Mouse (Mus musculus): ENCODE measurements around the gene Agl. TPM values are rescaled to one million over a fixed set of nuclear protein-coding genes. Genes with fewer than 3 reads are reported as not detected.
"Not testable (repeated sequence)": the region's sequence is repeated elsewhere in the genome, so short reads cannot be mapped to it uniquely, and the experiment has no call there.

The Agl gene
- polyA plus RNA-seq, 1 experiment from 2014 or later: 12.8 TPM

DNA sequence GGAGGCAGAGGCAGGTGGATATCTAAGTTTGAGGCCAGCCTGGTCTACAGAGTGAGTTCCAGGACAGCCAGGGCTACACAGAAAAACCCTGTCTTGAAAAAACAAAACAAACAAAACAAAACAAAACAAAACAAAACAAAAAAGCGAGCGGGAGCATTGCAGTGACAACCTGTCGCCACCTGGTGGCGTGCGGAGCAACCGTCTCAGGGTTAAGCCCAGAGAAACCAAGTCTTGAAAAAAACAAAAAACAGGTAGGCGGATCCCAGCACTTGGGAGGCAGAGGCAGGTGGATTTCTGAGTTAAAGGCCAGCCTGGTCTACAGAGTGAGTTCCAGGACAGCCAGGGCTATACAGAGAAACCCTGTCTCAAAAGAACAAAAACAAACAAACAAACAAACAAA is 41.0 kb downstream of the Agl start:
- peak; percentile 40; the same call in 1 of the 2 replicates for TF ChIP-seq CTCF (IDR thresholded peaks at IDR 0.05; ENCODE audit: low read depth)
- ATAC-seq (replicated peaks; ENCODE audit: low FRiP score, low read depth); DNase-seq (ENCODE audit: low spot score); H3K9ac ChIP-seq (ENCODE audit: low read depth, low read length); H3K4me1 ChIP-seq (replicated peaks; ENCODE audit: insufficient read depth, low read length); H3K27me3 ChIP-seq (ENCODE audit: insufficient read depth, low read length); H3K4me2 ChIP-seq (ENCODE audit: low read length); H3K27ac ChIP-seq; H3K9me3 ChIP-seq (replicated peaks; ENCODE audit: low read length); H3K4me3 ChIP-seq (replicated peaks; ENCODE audit: low read depth, low read length): not testable (repeated sequence)
- WGBS: 91% methylated on average over 7 of the region's 7 CpGs
- H3K36me3 ChIP-seq (ENCODE audit: insufficient read depth, low read length): peaks cover 31% of the 10 kb centered on the region

DNA sequence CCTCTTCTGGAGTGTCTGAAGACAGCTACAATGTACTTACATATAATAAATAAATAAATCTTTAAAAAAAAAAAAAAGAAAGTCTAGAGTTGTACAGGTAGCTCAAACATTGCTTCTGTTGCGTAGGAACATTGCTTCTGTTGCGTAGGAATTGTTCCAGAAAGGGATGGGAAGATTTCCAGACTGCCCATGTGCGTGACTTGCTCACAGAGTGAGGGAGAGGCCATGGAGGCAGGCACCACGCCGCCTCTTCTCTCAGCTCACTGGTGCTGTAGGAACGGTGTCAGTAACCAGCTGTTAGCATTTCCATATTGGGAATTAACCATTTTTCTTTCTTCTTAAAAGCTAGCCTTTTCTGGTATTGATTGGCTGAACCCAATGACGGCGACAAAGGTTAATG is 55.1 kb downstream of the Agl start:
- DNase-seq (ENCODE audit: low spot score) (no peak), ATAC-seq (replicated peaks; ENCODE audit: low FRiP score, low read depth) (no peak)
- TF ChIP-seq CTCF (IDR thresholded peaks at IDR 0.05; ENCODE audit: low read depth): no peak
- Histone ChIP-seq H3K4me2 (ENCODE audit: low read length) (no peak overlapping the region), H3K4me1 (replicated peaks; ENCODE audit: insufficient read depth, low read length) (no peaks in the 10 kb centered on the region), H3K27me3 (ENCODE audit: insufficient read depth, low read length) (no peaks in the 10 kb centered on the region), H3K27ac (no peak overlapping the region), H3K4me3 (replicated peaks; ENCODE audit: low read depth, low read length) (no peak overlapping the region), H3K9ac (ENCODE audit: low read depth, low read length) (no peak overlapping the region), H3K36me3 (ENCODE audit: insufficient read depth, low read length) (peaks cover 16% of the 10 kb centered on the region), H3K9me3 (replicated peaks; ENCODE audit: low read length) (no peaks in the 10 kb centered on the region)
- 88% methylated on average over 8 of the region's 8 CpGs for WGBS

DNA sequence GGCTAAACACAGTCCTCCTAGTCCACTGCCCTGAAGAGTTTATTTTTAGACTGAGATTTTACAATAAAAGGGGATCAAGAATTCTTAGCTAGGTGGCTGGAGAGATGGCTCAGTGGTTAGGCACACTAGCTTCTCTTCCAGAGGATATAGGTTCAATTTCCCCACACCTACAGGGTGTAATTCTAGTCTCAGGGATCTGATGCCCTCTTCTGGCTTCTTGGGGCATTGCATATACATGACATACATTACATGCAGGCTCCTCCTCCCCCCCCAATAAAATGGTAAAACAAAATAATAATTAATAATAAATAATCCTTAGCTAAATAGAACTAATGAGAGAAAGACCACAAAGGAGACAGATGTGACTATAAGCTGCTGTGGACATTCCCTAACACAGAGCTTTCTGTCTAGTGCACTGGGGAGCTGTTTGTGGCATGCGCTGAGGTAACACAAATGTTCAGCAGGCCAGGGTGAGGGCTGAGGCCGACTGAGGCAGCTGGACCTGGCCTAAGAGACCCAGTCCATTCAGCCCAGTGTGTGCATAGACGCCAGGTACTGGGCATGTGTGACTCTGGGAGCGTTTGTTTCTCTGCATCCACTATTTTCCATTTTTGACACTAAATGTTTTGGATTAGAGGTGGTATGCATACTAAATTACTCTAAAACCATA is 56.6 kb downstream of the Agl start:
- WGBS: 87% methylated on average over 4 of the region's 4 CpGs
- H3K4me2 ChIP-seq (ENCODE audit: low read length): no peak overlapping the region
- no peaks in the 10 kb centered on the region for H3K9me3 ChIP-seq (replicated peaks; ENCODE audit: low read length)
- H3K4me3 ChIP-seq (replicated peaks; ENCODE audit: low read depth, low read length): no peak overlapping the region
- 0 out of 2 replicates have a peak, but pooled peaks cover 5% of the 10 kb centered on the region for H3K36me3 ChIP-seq (ENCODE audit: insufficient read depth, low read length)
- peak; percentile 76 for TF ChIP-seq CTCF (IDR thresholded peaks at IDR 0.05; ENCODE audit: low read depth)
- H3K27ac ChIP-seq: no peak overlapping the region
- no peaks in the 10 kb centered on the region for H3K4me1 ChIP-seq (replicated peaks; ENCODE audit: insufficient read depth, low read length)
- DNase-seq (ENCODE audit: low spot score) (peak; percentile 44), ATAC-seq (replicated peaks; ENCODE audit: low FRiP score, low read depth) (0 out of 2 replicates have a peak, but pooled peaks have one; percentile 44)
- H3K27me3 ChIP-seq (ENCODE audit: insufficient read depth, low read length): no peaks in the 10 kb centered on the region
- no peak overlapping the region for H3K9ac ChIP-seq (ENCODE audit: low read depth, low read length)

- DNase-seq (ENCODE audit: low spot score) (peak; percentile 48), ATAC-seq (replicated peaks; ENCODE audit: low FRiP score, low read depth) (0 out of 2 replicates have a peak, but pooled peaks have one; percentile 38)
- Histone ChIP-seq H3K4me2 (ENCODE audit: low read length) (no peak overlapping the region), H3K9ac (ENCODE audit: low read depth, low read length) (no peak overlapping the region), H3K27me3 (ENCODE audit: insufficient read depth, low read length) (no peaks in the 10 kb centered on the region), H3K4me1 (replicated peaks; ENCODE audit: insufficient read depth, low read length) (no peaks in the 10 kb centered on the region), H3K27ac (no peak overlapping the region), H3K9me3 (replicated peaks; ENCODE audit: low read length) (no peaks in the 10 kb centered on the region), H3K36me3 (ENCODE audit: insufficient read depth, low read length) (0 out of 2 replicates have a peak, but pooled peaks cover 5% of the 10 kb centered on the region), H3K4me3 (replicated peaks; ENCODE audit: low read depth, low read length) (no peak overlapping the region)
- WGBS: 59% methylated on average over 8 of the region's 8 CpGs
- peak; percentile 81 for TF ChIP-seq CTCF (IDR thresholded peaks at IDR 0.05; ENCODE audit: low read depth)
These were observed 59.4 kb downstream of the Agl start for GRCm38 (mm10) chr3:116748391-116749170.

- not testable (repeated sequence) for H3K27me3 ChIP-seq (ENCODE audit: insufficient read depth, low read length); H3K4me2 ChIP-seq (ENCODE audit: low read length); H3K9ac ChIP-seq (ENCODE audit: low read depth, low read length); H3K4me3 ChIP-seq (replicated peaks; ENCODE audit: low read depth, low read length); H3K36me3 ChIP-seq (ENCODE audit: insufficient read depth, low read length); H3K27ac ChIP-seq; H3K4me1 ChIP-seq (replicated peaks; ENCODE audit: insufficient read depth, low read length); H3K9me3 ChIP-seq (replicated peaks; ENCODE audit: low read length); DNase-seq (ENCODE audit: low spot score); ATAC-seq (replicated peaks; ENCODE audit: low FRiP score, low read depth)
- peak; percentile 28; the same call in 1 of the 2 replicates for TF ChIP-seq CTCF (IDR thresholded peaks at IDR 0.05; ENCODE audit: low read depth)
- 88% methylated on average over 7 of the region's 7 CpGs for WGBS
These were observed 60.3 kb downstream of the Agl start for GRCm38 (mm10) chr3:116747648-116748047.

DNA sequence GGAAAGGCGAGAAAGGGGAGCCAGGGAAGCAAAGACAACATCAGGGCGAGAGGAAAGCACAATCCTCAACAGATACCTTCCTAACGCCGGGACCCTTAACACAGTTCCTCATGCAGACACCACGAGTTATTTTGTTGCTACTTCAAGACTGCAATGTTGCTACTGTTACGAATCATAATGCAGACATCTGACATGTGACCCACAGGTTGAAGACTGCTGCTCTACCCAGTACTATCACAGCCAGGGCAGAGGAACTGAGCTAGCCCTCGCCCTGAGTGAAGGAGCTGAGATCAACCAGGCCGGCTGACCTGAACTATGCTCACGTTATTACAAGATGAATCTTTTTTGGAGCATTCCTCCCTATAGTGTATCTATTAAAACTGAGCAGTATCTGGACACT is 67.0 kb downstream of the Agl start:
- Histone ChIP-seq H3K9me3 (replicated peaks; ENCODE audit: low read length) (no peaks in the 10 kb centered on the region), H3K27ac (no peak overlapping the region), H3K36me3 (ENCODE audit: insufficient read depth, low read length) (no peaks in the 10 kb centered on the region), H3K4me1 (replicated peaks; ENCODE audit: insufficient read depth, low read length) (no peaks in the 10 kb centered on the region), H3K27me3 (ENCODE audit: insufficient read depth, low read length) (no peaks in the 10 kb centered on the region), H3K9ac (ENCODE audit: low read depth, low read length) (no peak overlapping the region), H3K4me3 (replicated peaks; ENCODE audit: low read depth, low read length) (no peak overlapping the region), H3K4me2 (ENCODE audit: low read length) (no peak overlapping the region)
- ATAC-seq (replicated peaks; ENCODE audit: low FRiP score, low read depth): no peak
- WGBS: 76% methylated on average over 9 of the region's 9 CpGs
- no peak for DNase-seq (ENCODE audit: low spot score)
- no peak for TF ChIP-seq CTCF (IDR thresholded peaks at IDR 0.05; ENCODE audit: low read depth)
